Mouse (Mus musculus) adipose tissue, adult 10 weeks (tissue): Measurements from ENCODE around the gene Sash3. TPM values are rescaled to one million over a fixed set of nuclear protein-coding genes. Genes with fewer than 3 reads are reported as not detected.

ENCODE experiments used
- polyA plus RNA-seq: library from polyadenylated mRNA; stranded (reverse); fragments of 350-450 nt; fragmentation: Illumina TruSeq; extraction: RNeasy Lipid Tissue Mini Kit (QIAGEN cat#74804); gene quantifications from one replicate; pipeline ENCODE4 v1.2.3, GENCODE M21; 2014; ENCODE audit warnings: low read depth, low replicate concordance

Gene Sash3
- polyA plus RNA-seq, result 4.9 TPM

GRCm38 (mm10) chrX:48146262-48146661, at the start of gene Sash3:
Gene Sash3, plus strand, starts transcription at chrX:48146436.

GRCm38 (mm10) chrX:48108394-48109315, 37.6 kb upstream of the Sash3 start, which contains the start of gene Xpnpep2:
Gene Xpnpep2, plus strand, starts transcription at chrX:48108725.

DNA sequence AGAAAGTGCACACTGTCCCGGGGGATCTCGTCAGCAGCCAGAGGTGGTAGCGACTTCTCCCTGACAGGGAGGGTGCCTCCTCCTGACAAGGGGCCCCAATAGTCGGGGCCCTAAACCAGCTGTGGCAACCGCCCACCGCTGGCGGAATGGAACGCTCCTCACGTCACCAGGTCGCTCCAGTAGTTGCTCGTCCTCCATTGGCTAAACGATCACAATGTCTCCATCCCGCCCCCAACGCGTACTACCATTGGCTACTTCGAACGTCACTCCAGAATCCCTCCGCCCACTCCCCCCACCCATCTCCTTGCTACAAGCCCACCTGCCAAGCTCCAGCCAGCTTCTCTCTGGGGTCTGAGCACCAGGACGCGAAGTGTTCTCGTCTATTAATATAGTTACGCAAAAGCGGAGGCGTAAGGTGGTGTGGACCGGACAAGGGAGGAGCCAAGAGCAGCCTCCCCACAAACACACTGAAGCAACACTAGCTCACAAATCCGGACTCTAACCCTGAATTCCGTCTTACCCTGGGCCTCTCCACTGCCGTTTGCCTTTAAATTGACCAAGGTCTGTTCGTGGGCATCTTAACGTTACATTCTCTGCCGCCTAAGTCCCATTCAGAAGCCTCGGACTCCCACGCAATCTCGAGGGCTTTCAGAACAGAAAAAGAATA, 62.4 kb downstream of the Sash3 start, which contains the start of gene Zdhhc9:
Gene Zdhhc9, minus strand, starts transcription at position 360 of the 667 bp plus-strand sequence.

Other genes with a start within 250 kb of the Sash3 start
- gene Ocrl, start 234.0 kb upstream of the Sash3 start, polyA plus RNA-seq, result 55.8 TPM
- gene Apln, start 111.6 kb upstream of the Sash3 start, polyA plus RNA-seq, result 2.9 TPM
- gene Xpnpep2, start 37.7 kb upstream of the Sash3 start, polyA plus RNA-seq, result 2.3 TPM
- gene Zdhhc9, start 62.4 kb downstream of the Sash3 start, polyA plus RNA-seq, result 17.3 TPM
- 12.4 TPM for gene Utp14a, start 110.4 kb downstream of the Sash3 start, polyA plus RNA-seq
- 5.8 TPM for gene Bcorl1, start 194.9 kb downstream of the Sash3 start, polyA plus RNA-seq